In the genomic region with DNA sequence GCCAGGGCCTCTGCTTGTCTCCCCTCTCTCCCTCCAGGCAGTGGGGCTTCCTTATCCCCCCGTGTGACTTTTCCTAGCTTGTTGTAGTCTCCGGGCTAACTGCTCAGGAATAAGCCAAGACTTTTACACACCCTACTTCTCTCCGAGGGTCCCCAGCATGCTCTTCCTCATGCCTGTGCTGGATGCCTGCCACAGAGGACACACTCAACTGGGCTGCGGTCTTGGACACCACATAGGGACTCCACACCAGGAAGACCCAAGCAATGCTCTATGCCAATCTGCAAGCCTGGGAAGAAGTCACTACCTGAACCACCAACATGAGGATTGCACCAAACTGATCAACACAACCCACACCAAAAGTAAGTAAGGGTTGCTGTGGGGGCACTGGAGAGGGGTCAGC, we compare ENCODE assay signal across 21 mouse cellular contexts. TPM values are rescaled to one million over a fixed set of nuclear protein-coding genes. Genes with fewer than 3 reads are reported as not detected.
A peak's percentile ranks its signal among the peaks of the same experiment; 100 is the strongest.
DNase-seq lines count a peak whose midpoint lies in the region; ATAC-seq lines count a peak whose summit lies in the region.
"Had no signal": no experiment of that assay in that cellular context is flagged by ENCODE, and none has a peak within 500 bp of the region (broad histone marks: within the 10 kb centered on the region; RNA-seq: fewer than 3 reads in every experiment).

No protein-coding gene starts in this region.

- no peak for ATAC-seq in heart, embryonic 12.5 days (ENCODE audit: insufficient number of reproducible peaks, low FRiP score)
- no peak for ATAC-seq in kidney, embryonic 15.5 days (replicated peaks; ENCODE audit: low FRiP score)
- no peak for ATAC-seq in embryonic facial prominence, embryonic 12.5 days (ENCODE audit: insufficient number of reproducible peaks, insufficient read depth, low FRiP score, low TSS enrichment)
- ATAC-seq in limb, embryonic 12.5 days (ENCODE audit: insufficient number of reproducible peaks, insufficient read depth, low FRiP score, low TSS enrichment, low read depth): no peak
- no peak for ATAC-seq in frontal cortex, adult (ENCODE audit: low TSS enrichment)
- ATAC-seq: hindbrain, postnatal 0 days had no signal

- WGBS in heart, embryonic 12.5 days: 69% methylated on average over 4 of the region's 4 CpGs
- 72% methylated on average over 4 of the region's 4 CpGs for WGBS in kidney, embryonic 15.5 days
- 79% methylated on average over 4 of the region's 4 CpGs for WGBS in embryonic facial prominence, embryonic 12.5 days
- WGBS in limb, embryonic 12.5 days: 81% methylated on average over 4 of the region's 4 CpGs

- intact Hi-C loops in heart, postnatal 25 days (cut with DNase I): no loop called here

- peaks cover 7% of the 10 kb centered on the region; the same call in 1 of the 2 replicates for H3K4me1 ChIP-seq in heart, embryonic 12.5 days (replicated peaks)
- peaks cover 24% of the 10 kb centered on the region for H3K4me1 ChIP-seq in kidney, embryonic 15.5 days
- peaks cover 9% of the 10 kb centered on the region; the same call in 1 of the 2 replicates for H3K4me1 ChIP-seq in embryonic facial prominence, embryonic 12.5 days
- peaks cover 19% of the 10 kb centered on the region for H3K4me1 ChIP-seq in limb, embryonic 12.5 days (replicated peaks)

- peaks cover 29% of the 10 kb centered on the region for H3K27me3 ChIP-seq in heart, embryonic 12.5 days (replicated peaks)
- peaks cover 57% of the 10 kb centered on the region for H3K27me3 ChIP-seq in kidney, embryonic 15.5 days
- peaks cover 48% of the 10 kb centered on the region for H3K27me3 ChIP-seq in embryonic facial prominence, embryonic 12.5 days
- H3K27me3 ChIP-seq in limb, embryonic 12.5 days: peaks cover 52% of the 10 kb centered on the region

- peaks cover 27% of the 10 kb centered on the region for H3K9me3 ChIP-seq in heart, embryonic 12.5 days (replicated peaks)
- H3K9me3 ChIP-seq in kidney, embryonic 15.5 days (replicated peaks): peaks cover 22% of the 10 kb centered on the region
- H3K9me3 ChIP-seq in embryonic facial prominence, embryonic 12.5 days: peaks cover 25% of the 10 kb centered on the region
- H3K9me3 ChIP-seq in limb, embryonic 12.5 days: peaks cover 31% of the 10 kb centered on the region

- H3K27ac ChIP-seq in heart, embryonic 12.5 days (ENCODE audit: poor library complexity, severe bottlenecking): no peak overlapping the region
- peak overlapping the region; percentile 51 for H3K27ac ChIP-seq in kidney, embryonic 15.5 days
- 0 out of 2 replicates have a peak overlapping the region, but pooled peaks have one; percentile 23 for H3K27ac ChIP-seq in embryonic facial prominence, embryonic 12.5 days
- H3K27ac ChIP-seq in limb, embryonic 12.5 days: no peak overlapping the region
- H3K27ac ChIP-seq: hindbrain, postnatal 0 days; kidney, postnatal 0 days; layer of hippocampus, adult 2 months had no signal

- peaks cover 29% of the 10 kb centered on the region for H3K36me3 ChIP-seq in heart, embryonic 12.5 days
- peaks cover 24% of the 10 kb centered on the region for H3K36me3 ChIP-seq in kidney, embryonic 15.5 days
- peaks cover 29% of the 10 kb centered on the region for H3K36me3 ChIP-seq in embryonic facial prominence, embryonic 12.5 days
- peaks cover 43% of the 10 kb centered on the region for H3K36me3 ChIP-seq in limb, embryonic 12.5 days

- no peak overlapping the region for H3K9ac ChIP-seq in heart, embryonic 12.5 days
- no peak overlapping the region for H3K9ac ChIP-seq in kidney, embryonic 15.5 days
- no peak overlapping the region for H3K9ac ChIP-seq in embryonic facial prominence, embryonic 12.5 days
- no peak overlapping the region for H3K9ac ChIP-seq in limb, embryonic 12.5 days (replicated peaks)

- H3K4me3 ChIP-seq in heart, embryonic 12.5 days: no peak overlapping the region
- H3K4me3 ChIP-seq in kidney, embryonic 15.5 days (replicated peaks): peak overlapping the region; percentile 45
- no peak overlapping the region for H3K4me3 ChIP-seq in embryonic facial prominence, embryonic 12.5 days
- no peak overlapping the region for H3K4me3 ChIP-seq in limb, embryonic 12.5 days (replicated peaks)
- H3K4me3 ChIP-seq: layer of hippocampus, adult 2 months had no signal

- no peak for DNase-seq in heart, postnatal 25 days (ENCODE audit: low spot score)
- no peak for DNase-seq in kidney, postnatal 25 days
- DNase-seq: adrenal gland, adult 8-10 months; cerebellum, adult 11 months; gastrocnemius, postnatal 14 days; lung, adult 2 months; lung, postnatal 36 days; right cerebral cortex, postnatal 25 days; thymus, postnatal 4 days had no signal

- H3K4me2 ChIP-seq in heart, embryonic 12.5 days: 0 out of 2 replicates have a peak overlapping the region, but pooled peaks have one; percentile 80
- no peak overlapping the region for H3K4me2 ChIP-seq in kidney, embryonic 15.5 days
- H3K4me2 ChIP-seq in embryonic facial prominence, embryonic 12.5 days (replicated peaks): no peak overlapping the region
- peak overlapping the region; percentile 66; the same call in 1 of the 2 replicates for H3K4me2 ChIP-seq in limb, embryonic 12.5 days

RNA-seq across cellular contexts. Expression of a gene that starts 0.5 kb away (rescaled TPM):
- 1,315 and 1,354 TPM in 2 replicates for polyA plus RNA-seq in heart, embryonic 12.5 days (2016; fragmentation: Nextera tagmentation; extraction: Ambion mirVana)
- 100 to 1,000 TPM; 131 to 156 TPM for total RNA-seq in heart, postnatal 25 days (2021)
- polyA plus RNA-seq in kidney, embryonic 15.5 days (2015; fragmentation: Nextera tagmentation; extraction: Ambion mirVana): 693 and 696 TPM in 2 replicates
- 701 and 722 TPM in 2 replicates for polyA plus RNA-seq in embryonic facial prominence, embryonic 12.5 days (2016; fragmentation: Nextera tagmentation; extraction: Ambion mirVana)
- 815 and 938 TPM in 2 replicates for polyA plus RNA-seq in limb, embryonic 12.5 days (2016; fragmentation: Nextera tagmentation; extraction: Ambion mirVana)
- total RNA-seq: hematopoietic stem cell, adult 5-6 weeks; monocyte, adult 5-6 weeks had no signal

RNA-seq across cellular contexts. Expression of a gene that starts 3.6 kb away (rescaled TPM):
- 0.04 and 0.21 TPM in 2 replicates for polyA plus RNA-seq in heart, embryonic 12.5 days (2016; fragmentation: Nextera tagmentation; extraction: Ambion mirVana)
- not detected for total RNA-seq in heart, postnatal 25 days (2021)
- polyA plus RNA-seq in kidney, embryonic 15.5 days (2015; fragmentation: Nextera tagmentation; extraction: Ambion mirVana): not detected in 2 replicates
- polyA plus RNA-seq in embryonic facial prominence, embryonic 12.5 days (2016; fragmentation: Nextera tagmentation; extraction: Ambion mirVana): 0.04 TPM in 1 of 2 replicates, not detected in the other
- not detected in 2 replicates for polyA plus RNA-seq in limb, embryonic 12.5 days (2016; fragmentation: Nextera tagmentation; extraction: Ambion mirVana)
- total RNA-seq: adrenal gland, adult 8-10 months; hematopoietic stem cell, adult 5-6 weeks; layer of hippocampus, adult 2 months; left cerebral cortex, postnatal 36 days; monocyte, adult 5-6 weeks had no signal
- polyA plus RNA-seq: hindbrain, postnatal 0 days; kidney, postnatal 0 days; lung, adult 2 months; neural tube, embryonic 14.5 days had no signal

Comparison
In these comparisons a context has a peak if more than half of its experiments do, and no peak if none do; other contexts are left out.
1. H3K27ac ChIP-seq: peak in kidney, embryonic 15.5 days (single experiment) and embryonic facial prominence, embryonic 12.5 days (single experiment); none in heart, embryonic 12.5 days (single experiment) and limb, embryonic 12.5 days (single experiment).
2. H3K4me2 ChIP-seq: peak in heart, embryonic 12.5 days (single experiment) and limb, embryonic 12.5 days (single experiment); none in kidney, embryonic 15.5 days (single experiment) and embryonic facial prominence, embryonic 12.5 days (single experiment).